Mouse (Mus musculus) A20 (cell line): ENCODE data around the gene Dda1.

Experiments used
- DNase-seq: peaks from one replicate; pipeline ENCODE4 v3.0.0-alpha.2; 2011; ENCODE audit warnings: low read depth, low spot score

Dda1 gene

GRCm38 (mm10) chr8:71468001-71468400 lies 998 bp upstream of the Dda1 start:
- peak; percentile 14 for DNase-seq

GRCm38 (mm10) chr8:71469411-71469810 lies 412 bp downstream of the Dda1 start:
- DNase-seq: peak; percentile 61

GRCm38 (mm10) chr8:71470146-71470912 lies 1.3 kb downstream of the Dda1 start:
- DNase-seq: no peak

GRCm38 (mm10) chr8:71470913-71471255 lies 1.9 kb downstream of the Dda1 start:
- no peak for DNase-seq

- DNase-seq: no peak
Observed at GRCm38 (mm10) chr8:71471861-71472260, 2.9 kb downstream of the Dda1 start.

- DNase-seq: no peak
Observed at GRCm38 (mm10) chr8:71472601-71473386, 3.8 kb downstream of the Dda1 start.

- no peak for DNase-seq
Observed at GRCm38 (mm10) chr8:71474344-71474743, 5.3 kb downstream of the Dda1 start.

- no peak for DNase-seq
Observed at GRCm38 (mm10) chr8:71474785-71475701, 6.0 kb downstream of the Dda1 start.

GRCm38 (mm10) chr8:71475702-71476075 lies 6.7 kb downstream of the Dda1 start:
- DNase-seq: peak; percentile 36

- peak; percentile 91 for DNase-seq
Observed at GRCm38 (mm10) chr8:71476099-71476940, 7.3 kb downstream of the Dda1 start.

GRCm38 (mm10) chr8:71477196-71477845 lies 8.3 kb downstream of the Dda1 start:
- peak; percentile 88 for DNase-seq

- no peak for DNase-seq
Observed at GRCm38 (mm10) chr8:71478943-71479342, 9.9 kb downstream of the Dda1 start.

GRCm38 (mm10) chr8:71483932-71484331 lies 14.9 kb downstream of the Dda1 start:
- peak; percentile 51 for DNase-seq

- DNase-seq: no peak
Observed at GRCm38 (mm10) chr8:71484736-71485135, 15.7 kb downstream of the Dda1 start.

GRCm38 (mm10) chr8:71485142-71486135 lies 16.4 kb downstream of the Dda1 start, which contains the start of gene Ano8:
Gene Ano8 (minus strand): TSS chr8:71485963.
- DNase-seq: peak; percentile 93

GRCm38 (mm10) chr8:71486136-71486529 lies 17.1 kb downstream of the Dda1 start:
- no peak for DNase-seq

- DNase-seq: peak; percentile 91
Observed at GRCm38 (mm10) chr8:71487691-71488445, 18.9 kb downstream of the Dda1 start, which contains the start of gene Gtpbp3. Gene Gtpbp3 (plus strand): TSS chr8:71488103.

- peak; percentile 96 for DNase-seq
Observed at GRCm38 (mm10) chr8:71488454-71488853, 19.5 kb downstream of the Dda1 start.
